Mouse (Mus musculus) heart, postnatal 0 days (tissue): ENCODE results near the gene Gm20696.

Source experiments
- CTCF ChIP-seq: IDR thresholded peaks from 2 replicates; pipeline ENCODE4 v1.5.1; 2016; ENCODE audit warnings: antibody characterized with exemption, control low read depth, low read depth
- EP300 ChIP-seq: IDR thresholded peaks from 2 replicates; pipeline ENCODE4 v1.6.1; 2016; ENCODE audit warnings: antibody characterized with exemption, low read depth

- TF ChIP-seq CTCF = no peak
- TF ChIP-seq EP300 = no peak
These were observed 264.2 kb downstream of the Gm20696 start for GRCm38 (mm10) chr6:99402370-99402769.
